Mouse (Mus musculus): ENCODE results near the gene Pgc.

Pgc gene

DNA sequence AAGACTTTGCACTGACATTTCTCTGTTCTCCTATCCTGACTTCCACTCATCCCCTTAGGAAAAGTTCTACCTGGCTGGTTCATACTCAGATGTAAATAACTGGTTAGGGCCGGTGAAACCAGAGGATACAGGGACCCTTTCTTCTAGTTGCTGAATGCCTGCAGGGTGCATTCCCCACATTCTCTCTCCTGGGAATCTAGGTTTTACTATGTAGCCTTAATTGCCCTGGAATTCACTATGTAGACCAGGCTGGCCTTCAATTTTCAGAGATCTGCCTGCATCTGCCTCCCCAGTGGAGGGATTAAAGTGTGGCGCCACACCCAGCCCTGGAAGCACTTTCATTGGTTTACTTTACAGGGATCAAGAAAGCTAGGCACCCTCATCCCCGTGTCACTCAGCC lies 55.8 kb downstream of the Pgc start:
- TF ChIP-seq GATA4 (IDR thresholded peaks at IDR 0.05; ENCODE audit: insufficient replicate concordance, low read length), result no peak

- TF ChIP-seq GATA4 (IDR thresholded peaks at IDR 0.05; ENCODE audit: insufficient replicate concordance, low read length), result no peak
Observed at GRCm38 (mm10) chr17:47783445-47784223, 57.0 kb downstream of the Pgc start.
